Mouse (Mus musculus): Measurements from ENCODE around the gene Flad1. TPM values are rescaled to one million over a fixed set of nuclear protein-coding genes. Genes with fewer than 3 reads are reported as not detected.

Flad1 gene
- total and polyA plus RNA-seq, 2 experiments from 2014 or later = 50.8 to 79.3 TPM

DNA sequence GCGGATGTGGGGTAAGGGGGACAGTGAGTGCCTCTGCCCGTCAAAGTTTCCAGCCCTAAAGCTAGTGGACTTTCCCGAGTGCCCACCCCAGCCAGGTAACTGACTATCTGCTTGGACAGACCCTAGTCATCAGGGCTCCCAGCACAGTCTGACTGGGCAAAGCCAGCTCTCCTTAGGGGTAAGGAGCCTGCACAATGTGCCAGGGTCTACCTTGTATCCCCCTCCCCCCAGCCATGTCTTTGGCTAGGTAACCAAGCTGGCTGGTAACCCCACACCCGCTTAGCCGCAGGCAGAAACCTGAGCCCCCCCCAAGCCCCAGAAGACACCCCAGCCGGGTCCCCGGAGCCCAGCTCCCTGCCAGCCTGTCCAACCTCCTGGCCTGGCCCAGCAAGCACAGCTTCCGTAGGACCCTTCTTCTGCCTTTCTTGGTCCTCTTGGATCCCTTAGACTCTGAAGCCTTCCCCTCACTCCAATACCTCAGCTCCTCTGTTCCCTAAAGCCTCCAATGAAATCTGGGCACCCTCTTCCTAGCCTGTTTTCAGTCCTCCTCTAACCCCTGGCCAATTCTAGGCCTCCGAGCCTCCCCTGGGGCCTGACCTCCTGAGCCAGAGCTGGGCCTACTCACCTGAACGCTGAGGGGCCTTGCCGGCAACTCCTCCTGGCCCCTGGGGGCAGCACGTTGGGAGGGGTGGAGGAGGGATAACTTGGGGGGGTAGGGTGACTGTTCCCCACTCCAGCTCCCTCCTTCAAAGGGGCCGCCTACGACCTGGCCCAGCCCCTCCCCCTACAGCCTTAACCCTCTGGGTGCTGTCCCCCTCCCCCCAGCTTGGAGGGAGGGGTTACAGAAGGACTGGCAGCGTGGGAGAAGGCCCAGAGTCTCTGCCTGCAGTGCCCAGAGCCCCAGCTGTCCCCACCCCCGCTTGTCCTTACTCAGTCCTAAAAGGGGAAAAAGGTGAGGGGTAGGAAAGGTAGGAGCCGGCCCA, 24.9 kb downstream of the Flad1 start:
- Histone ChIP-seq H3K36me3 (replicated peaks; ENCODE audit: control insufficient read depth, insufficient read depth, low read length) (no peaks in the 10 kb centered on the region), H3K4me3 (ENCODE audit: low read depth, low read length) (no peak overlapping the region), H3K9me3 (replicated peaks; ENCODE audit: control insufficient read depth, low read length) (no peaks in the 10 kb centered on the region), H3K4me2 (ENCODE audit: low read depth, low read length) (no peak overlapping the region), H3K4me1 (ENCODE audit: control insufficient read depth, insufficient read depth) (peaks cover 24% of the 10 kb centered on the region), H3K27ac (ENCODE audit: low read depth) (no peak overlapping the region), H3K9ac (replicated peaks; ENCODE audit: low read depth, low read length) (no peak overlapping the region), H3K27me3 (ENCODE audit: control insufficient read depth, insufficient read depth, low read length) (no peaks in the 10 kb centered on the region)
- 76% methylated on average over 17 of the region's 17 CpGs for WGBS
- no peak for ATAC-seq (ENCODE audit: insufficient read depth, low read depth)
- no peak for TF ChIP-seq EP300 (IDR thresholded peaks at IDR 0.05; ENCODE audit: low read depth)
- no peak for TF ChIP-seq CTCF (IDR thresholded peaks at IDR 0.05; ENCODE audit: low read depth)
- DNase-seq (ENCODE audit: low spot score) = no peak

GRCm38 (mm10) chr3:89385451-89385850, 26.2 kb downstream of the Flad1 start:
- no peak overlapping the region for H3K9ac ChIP-seq (replicated peaks; ENCODE audit: low read depth, low read length)
- no peak for TF ChIP-seq CTCF (IDR thresholded peaks at IDR 0.05; ENCODE audit: low read depth)
- TF ChIP-seq EP300 (IDR thresholded peaks at IDR 0.05; ENCODE audit: low read depth) = no peak

GRCm38 (mm10) chr3:89384331-89385076, 27.2 kb downstream of the Flad1 start:
- Histone ChIP-seq H3K27me3 (ENCODE audit: control insufficient read depth, insufficient read depth, low read length) (no peaks in the 10 kb centered on the region), H3K9me3 (replicated peaks; ENCODE audit: control insufficient read depth, low read length) (no peaks in the 10 kb centered on the region), H3K36me3 (replicated peaks; ENCODE audit: control insufficient read depth, insufficient read depth, low read length) (peaks cover 11% of the 10 kb centered on the region), H3K9ac (replicated peaks; ENCODE audit: low read depth, low read length) (no peak overlapping the region), H3K4me2 (ENCODE audit: low read depth, low read length) (no peak overlapping the region), H3K4me3 (ENCODE audit: low read depth, low read length) (no peak overlapping the region), H3K27ac (ENCODE audit: low read depth) (no peak overlapping the region), H3K4me1 (ENCODE audit: control insufficient read depth, insufficient read depth) (0 out of 2 replicates have a peak, but pooled peaks cover 8% of the 10 kb centered on the region)
- DNase-seq (ENCODE audit: low spot score) (no peak), ATAC-seq (ENCODE audit: insufficient read depth, low read depth) (no peak)
- TF ChIP-seq CTCF (IDR thresholded peaks at IDR 0.05; ENCODE audit: low read depth) (no peak), EP300 (IDR thresholded peaks at IDR 0.05; ENCODE audit: low read depth) (no peak)
- 84% methylated on average over 11 of the region's 12 CpGs for WGBS

More at GRCm38 (mm10) chr3:89385451-89385850, 26.2 kb downstream of the Flad1 start:
- H3K27ac ChIP-seq (ENCODE audit: low read depth) = no peak overlapping the region
- no peak overlapping the region for H3K4me3 ChIP-seq (ENCODE audit: low read depth, low read length)
- no peak for ATAC-seq (ENCODE audit: insufficient read depth, low read depth)
- DNase-seq (ENCODE audit: low spot score) = no peak
- no peak overlapping the region for H3K4me2 ChIP-seq (ENCODE audit: low read depth, low read length)
- no peaks in the 10 kb centered on the region for H3K9me3 ChIP-seq (replicated peaks; ENCODE audit: control insufficient read depth, low read length)
- H3K4me1 ChIP-seq (ENCODE audit: control insufficient read depth, insufficient read depth) = peaks cover 15% of the 10 kb centered on the region
- 67% methylated on average over 11 of the region's 11 CpGs for WGBS
- H3K36me3 ChIP-seq (replicated peaks; ENCODE audit: control insufficient read depth, insufficient read depth, low read length) = peaks cover 6% of the 10 kb centered on the region
- H3K27me3 ChIP-seq (ENCODE audit: control insufficient read depth, insufficient read depth, low read length) = no peaks in the 10 kb centered on the region

- Histone ChIP-seq H3K4me1 (ENCODE audit: control insufficient read depth, insufficient read depth) (0 out of 2 replicates have a peak, but pooled peaks cover 8% of the 10 kb centered on the region), H3K9ac (replicated peaks; ENCODE audit: low read depth, low read length) (no peak overlapping the region), H3K27me3 (ENCODE audit: control insufficient read depth, insufficient read depth, low read length) (no peaks in the 10 kb centered on the region), H3K36me3 (replicated peaks; ENCODE audit: control insufficient read depth, insufficient read depth, low read length) (peaks cover 11% of the 10 kb centered on the region), H3K4me2 (ENCODE audit: low read depth, low read length) (no peak overlapping the region), H3K27ac (ENCODE audit: low read depth) (no peak overlapping the region), H3K9me3 (replicated peaks; ENCODE audit: control insufficient read depth, low read length) (no peaks in the 10 kb centered on the region), H3K4me3 (ENCODE audit: low read depth, low read length) (no peak overlapping the region)
- no peak for DNase-seq (ENCODE audit: low spot score)
- TF ChIP-seq CTCF (IDR thresholded peaks at IDR 0.05; ENCODE audit: low read depth) (no peak), EP300 (IDR thresholded peaks at IDR 0.05; ENCODE audit: low read depth) (no peak)
- 82% methylated on average over 5 of the region's 5 CpGs for WGBS
- ATAC-seq (ENCODE audit: insufficient read depth, low read depth) = no peak
Measured at GRCm38 (mm10) chr3:89383651-89384255, 27.9 kb downstream of the Flad1 start.

- DNase-seq (ENCODE audit: low spot score) (no peak), ATAC-seq (ENCODE audit: insufficient read depth, low read depth) (no peak)
- Histone ChIP-seq H3K4me3 (ENCODE audit: low read depth, low read length) (no peak overlapping the region), H3K27me3 (ENCODE audit: control insufficient read depth, insufficient read depth, low read length) (no peaks in the 10 kb centered on the region), H3K27ac (ENCODE audit: low read depth) (no peak overlapping the region), H3K9ac (replicated peaks; ENCODE audit: low read depth, low read length) (no peak overlapping the region), H3K4me2 (ENCODE audit: low read depth, low read length) (no peak overlapping the region), H3K9me3 (replicated peaks; ENCODE audit: control insufficient read depth, low read length) (no peaks in the 10 kb centered on the region), H3K4me1 (ENCODE audit: control insufficient read depth, insufficient read depth) (peaks cover 8% of the 10 kb centered on the region; the same call in 1 of the 2 replicates), H3K36me3 (replicated peaks; ENCODE audit: control insufficient read depth, insufficient read depth, low read length) (peaks cover 11% of the 10 kb centered on the region)
- no peak for TF ChIP-seq EP300 (IDR thresholded peaks at IDR 0.05; ENCODE audit: low read depth)
- TF ChIP-seq CTCF (IDR thresholded peaks at IDR 0.05; ENCODE audit: low read depth) = no peak
- 64% methylated on average over 5 of the region's 5 CpGs for WGBS
Measured at GRCm38 (mm10) chr3:89382950-89383349, 28.7 kb downstream of the Flad1 start.

Data from heart, postnatal 0 days (tissue).